Mouse (Mus musculus) left cerebral cortex, postnatal 25 days (tissue): ENCODE measurements at regions not wholly inside any gene's neighbourhood (a gene's known extent, or its start where the extent isn't known, plus 50 kb on each side); places are given as distances from the start of the nearest gene placed in this dataset.
A peak's percentile ranks its signal among the peaks of the same experiment; 100 is the strongest.
"Not testable (repeated sequence)": the region's sequence is repeated elsewhere in the genome, so short reads cannot be mapped to it uniquely, and the experiment has no call there.

ENCODE experiments used
- DNase-seq, 2 experiments: peaks; one replicate each; pipeline ENCODE4 v3.0.0; 2022; ENCODE audit warnings: low spot score in 2 of 2, mixed read lengths in 1 of 2
- intact Hi-C: fragments of 180-260 bp; cut with DNase I; formaldehyde crosslinking; loops from one replicate; pipeline ENCODE4 v1.15.1; 2025

GRCm38 (mm10) chr14:82586116-82586515 lies 1857.2 kb upstream of the Pcdh17 start:
- DNase-seq, result no peak
- intact Hi-C loops, result no loop called here

GRCm38 (mm10) chr14:82607631-82608030 lies 1835.7 kb upstream of the Pcdh17 start:
- no peak for DNase-seq
- intact Hi-C loops, result no loop called here

GRCm38 (mm10) chr14:82610726-82611125 lies 1832.6 kb upstream of the Pcdh17 start:
- DNase-seq, result peak; percentile 2 to 80

More at GRCm38 (mm10) chr14:82610726-82611125, 1832.6 kb upstream of the Pcdh17 start:
- intact Hi-C loops, result not testable (repeated sequence)
